Mouse (Mus musculus): Measurements from ENCODE around the gene Atp6v0a1. TPM values are rescaled to one million over a fixed set of nuclear protein-coding genes. Genes with fewer than 3 reads are reported as not detected.

The Atp6v0a1 gene
- polyA plus RNA-seq, 1 experiment from 2014 or later: 143 TPM

- Histone ChIP-seq H3K4me1 (replicated peaks; ENCODE audit: control insufficient read depth, insufficient read depth, low read length) (no peaks in the 10 kb centered on the region), H3K9me3 (ENCODE audit: control insufficient read depth, low read length) (no peaks in the 10 kb centered on the region)
- WGBS: 81% methylated on average over 10 of the region's 10 CpGs
Measured at GRCm38 (mm10) chr11:101030136-101030807, 21.0 kb downstream of the Atp6v0a1 start.

GRCm38 (mm10) chr11:101030808-101031156 is 21.5 kb downstream of the Atp6v0a1 start:
- H3K4me1 ChIP-seq (replicated peaks; ENCODE audit: control insufficient read depth, insufficient read depth, low read length): no peaks in the 10 kb centered on the region
- no peaks in the 10 kb centered on the region for H3K9me3 ChIP-seq (ENCODE audit: control insufficient read depth, low read length)
- no peak for DNase-seq (ENCODE audit: low spot score)
- WGBS: 96% methylated on average over 4 of the region's 4 CpGs
- no peak overlapping the region for H3K27ac ChIP-seq
- H3K27me3 ChIP-seq (ENCODE audit: control insufficient read depth, insufficient read depth, low read length): no peaks in the 10 kb centered on the region
- no peak overlapping the region for H3K4me3 ChIP-seq (replicated peaks; ENCODE audit: low read length)
- H3K36me3 ChIP-seq (replicated peaks; ENCODE audit: control insufficient read depth, insufficient read depth): peaks cover 97% of the 10 kb centered on the region
- ATAC-seq (ENCODE audit: low FRiP score): no peak
- no peak overlapping the region for H3K9ac ChIP-seq
- no peak overlapping the region for H3K4me2 ChIP-seq (replicated peaks)

More at GRCm38 (mm10) chr11:101030136-101030807, 21.0 kb downstream of the Atp6v0a1 start:
- H3K4me3 ChIP-seq (replicated peaks; ENCODE audit: low read length): no peak overlapping the region
- H3K27ac ChIP-seq: no peak overlapping the region
- no peak for DNase-seq (ENCODE audit: low spot score)
- H3K9ac ChIP-seq: no peak overlapping the region
- no peak overlapping the region for H3K4me2 ChIP-seq (replicated peaks)
- peaks cover 97% of the 10 kb centered on the region for H3K36me3 ChIP-seq (replicated peaks; ENCODE audit: control insufficient read depth, insufficient read depth)
- H3K27me3 ChIP-seq (ENCODE audit: control insufficient read depth, insufficient read depth, low read length): no peaks in the 10 kb centered on the region
- ATAC-seq (ENCODE audit: low FRiP score): no peak

- H3K27me3 ChIP-seq (ENCODE audit: control insufficient read depth, insufficient read depth, low read length): no peaks in the 10 kb centered on the region
- 89% methylated on average over 1 of the region's 1 CpGs for WGBS
- no peak overlapping the region for H3K4me3 ChIP-seq (replicated peaks; ENCODE audit: low read length)
- no peaks in the 10 kb centered on the region for H3K4me1 ChIP-seq (replicated peaks; ENCODE audit: control insufficient read depth, insufficient read depth, low read length)
- H3K9me3 ChIP-seq (ENCODE audit: control insufficient read depth, low read length): no peaks in the 10 kb centered on the region
- no peak for DNase-seq (ENCODE audit: low spot score)
- H3K4me2 ChIP-seq (replicated peaks): no peak overlapping the region
- H3K27ac ChIP-seq: no peak overlapping the region
- no peak for ATAC-seq (ENCODE audit: low FRiP score)
- H3K9ac ChIP-seq: no peak overlapping the region
- peaks cover 97% of the 10 kb centered on the region for H3K36me3 ChIP-seq (replicated peaks; ENCODE audit: control insufficient read depth, insufficient read depth)
Measured at GRCm38 (mm10) chr11:101031470-101031869, 22.2 kb downstream of the Atp6v0a1 start.

- H3K9ac ChIP-seq: no peak overlapping the region
- no peak overlapping the region for H3K27ac ChIP-seq
- WGBS: 96% methylated on average over 17 of the region's 17 CpGs
- DNase-seq (ENCODE audit: low spot score) (no peak), ATAC-seq (ENCODE audit: low FRiP score) (no peak)
- no peaks in the 10 kb centered on the region for H3K9me3 ChIP-seq (ENCODE audit: control insufficient read depth, low read length)
- no peaks in the 10 kb centered on the region for H3K4me1 ChIP-seq (replicated peaks; ENCODE audit: control insufficient read depth, insufficient read depth, low read length)
- no peaks in the 10 kb centered on the region for H3K27me3 ChIP-seq (ENCODE audit: control insufficient read depth, insufficient read depth, low read length)
- H3K36me3 ChIP-seq (replicated peaks; ENCODE audit: control insufficient read depth, insufficient read depth): peaks cover 99% of the 10 kb centered on the region
- H3K4me3 ChIP-seq (replicated peaks; ENCODE audit: low read length): no peak overlapping the region
- H3K4me2 ChIP-seq (replicated peaks): no peak overlapping the region
Measured at GRCm38 (mm10) chr11:101033856-101034500, 24.7 kb downstream of the Atp6v0a1 start.

- no peak overlapping the region for H3K4me2 ChIP-seq (replicated peaks)
- no peaks in the 10 kb centered on the region for H3K27me3 ChIP-seq (ENCODE audit: control insufficient read depth, insufficient read depth, low read length)
- DNase-seq (ENCODE audit: low spot score): no peak
- no peaks in the 10 kb centered on the region for H3K9me3 ChIP-seq (ENCODE audit: control insufficient read depth, low read length)
- peaks cover 100% of the 10 kb centered on the region for H3K36me3 ChIP-seq (replicated peaks; ENCODE audit: control insufficient read depth, insufficient read depth)
- no peak overlapping the region for H3K4me3 ChIP-seq (replicated peaks; ENCODE audit: low read length)
- ATAC-seq (ENCODE audit: low FRiP score): no peak
- 92% methylated on average over 8 of the region's 8 CpGs for WGBS
- H3K4me1 ChIP-seq (replicated peaks; ENCODE audit: control insufficient read depth, insufficient read depth, low read length): no peaks in the 10 kb centered on the region
- H3K9ac ChIP-seq: no peak overlapping the region
- H3K27ac ChIP-seq: no peak overlapping the region
Measured at GRCm38 (mm10) chr11:101034614-101035327, 25.5 kb downstream of the Atp6v0a1 start.

GRCm38 (mm10) chr11:101035328-101035695 is 26.1 kb downstream of the Atp6v0a1 start:
- no peak overlapping the region for H3K9ac ChIP-seq
- no peaks in the 10 kb centered on the region for H3K9me3 ChIP-seq (ENCODE audit: control insufficient read depth, low read length)
- ATAC-seq (ENCODE audit: low FRiP score) (no peak), DNase-seq (ENCODE audit: low spot score) (no peak)
- no peak overlapping the region for H3K4me3 ChIP-seq (replicated peaks; ENCODE audit: low read length)
- H3K4me1 ChIP-seq (replicated peaks; ENCODE audit: control insufficient read depth, insufficient read depth, low read length): no peaks in the 10 kb centered on the region
- H3K4me2 ChIP-seq (replicated peaks): no peak overlapping the region
- peaks cover 100% of the 10 kb centered on the region for H3K36me3 ChIP-seq (replicated peaks; ENCODE audit: control insufficient read depth, insufficient read depth)
- WGBS: 86% methylated on average over 4 of the region's 4 CpGs
- no peak overlapping the region for H3K27ac ChIP-seq
- H3K27me3 ChIP-seq (ENCODE audit: control insufficient read depth, insufficient read depth, low read length): no peaks in the 10 kb centered on the region

GRCm38 (mm10) chr11:101037795-101038194 is 28.5 kb downstream of the Atp6v0a1 start:
- WGBS: 76% methylated on average over 10 of the region's 10 CpGs
- peaks cover 100% of the 10 kb centered on the region for H3K36me3 ChIP-seq (replicated peaks; ENCODE audit: control insufficient read depth, insufficient read depth)
- ATAC-seq (ENCODE audit: low FRiP score): no peak

GRCm38 (mm10) chr11:101045826-101046225 is 36.6 kb downstream of the Atp6v0a1 start:
- Histone ChIP-seq H3K9me3 (ENCODE audit: control insufficient read depth, low read length) (no peaks in the 10 kb centered on the region), H3K27me3 (ENCODE audit: control insufficient read depth, insufficient read depth, low read length) (no peaks in the 10 kb centered on the region), H3K4me3 (replicated peaks; ENCODE audit: low read length) (no peak overlapping the region), H3K9ac (no peak overlapping the region), H3K4me2 (replicated peaks) (no peak overlapping the region), H3K27ac (no peak overlapping the region), H3K36me3 (replicated peaks; ENCODE audit: control insufficient read depth, insufficient read depth) (peaks cover 99% of the 10 kb centered on the region), H3K4me1 (replicated peaks; ENCODE audit: control insufficient read depth, insufficient read depth, low read length) (no peaks in the 10 kb centered on the region)
- DNase-seq (ENCODE audit: low spot score): no peak
- WGBS: 95% methylated on average over 4 of the region's 4 CpGs
- ATAC-seq (ENCODE audit: low FRiP score): no peak

More at GRCm38 (mm10) chr11:101037795-101038194, 28.5 kb downstream of the Atp6v0a1 start:
- H3K9ac ChIP-seq: no peak overlapping the region
- H3K27ac ChIP-seq: no peak overlapping the region
- no peaks in the 10 kb centered on the region for H3K27me3 ChIP-seq (ENCODE audit: control insufficient read depth, insufficient read depth, low read length)
- DNase-seq (ENCODE audit: low spot score): no peak
- no peak overlapping the region for H3K4me2 ChIP-seq (replicated peaks)
- no peak overlapping the region for H3K4me3 ChIP-seq (replicated peaks; ENCODE audit: low read length)
- no peaks in the 10 kb centered on the region for H3K9me3 ChIP-seq (ENCODE audit: control insufficient read depth, low read length)
- no peaks in the 10 kb centered on the region for H3K4me1 ChIP-seq (replicated peaks; ENCODE audit: control insufficient read depth, insufficient read depth, low read length)

- ATAC-seq (ENCODE audit: low FRiP score) (no peak), DNase-seq (ENCODE audit: low spot score) (no peak)
- H3K9me3 ChIP-seq (ENCODE audit: control insufficient read depth, low read length): no peaks in the 10 kb centered on the region
- H3K36me3 ChIP-seq (replicated peaks; ENCODE audit: control insufficient read depth, insufficient read depth): peaks cover 99% of the 10 kb centered on the region
- H3K4me1 ChIP-seq (replicated peaks; ENCODE audit: control insufficient read depth, insufficient read depth, low read length): no peaks in the 10 kb centered on the region
- 71% methylated on average over 9 of the region's 9 CpGs for WGBS
- no peak overlapping the region for H3K4me2 ChIP-seq (replicated peaks)
- no peaks in the 10 kb centered on the region for H3K27me3 ChIP-seq (ENCODE audit: control insufficient read depth, insufficient read depth, low read length)
- H3K27ac ChIP-seq: no peak overlapping the region
- H3K4me3 ChIP-seq (replicated peaks; ENCODE audit: low read length): no peak overlapping the region
- H3K9ac ChIP-seq: no peak overlapping the region
Measured at GRCm38 (mm10) chr11:101046440-101046839, 37.2 kb downstream of the Atp6v0a1 start.

Measured in hindbrain, embryonic 14.5 days (tissue).